Mouse (Mus musculus) frontal cortex, postnatal 36 days (tissue): Measurements from ENCODE around the gene Nrxn2.

Experiments
- DNase-seq, 2 experiments: peaks; one replicate each; pipeline ENCODE4 v3.0.0; 2022; ENCODE audit warnings: low spot score in 2 of 2

The Nrxn2 gene

DNA sequence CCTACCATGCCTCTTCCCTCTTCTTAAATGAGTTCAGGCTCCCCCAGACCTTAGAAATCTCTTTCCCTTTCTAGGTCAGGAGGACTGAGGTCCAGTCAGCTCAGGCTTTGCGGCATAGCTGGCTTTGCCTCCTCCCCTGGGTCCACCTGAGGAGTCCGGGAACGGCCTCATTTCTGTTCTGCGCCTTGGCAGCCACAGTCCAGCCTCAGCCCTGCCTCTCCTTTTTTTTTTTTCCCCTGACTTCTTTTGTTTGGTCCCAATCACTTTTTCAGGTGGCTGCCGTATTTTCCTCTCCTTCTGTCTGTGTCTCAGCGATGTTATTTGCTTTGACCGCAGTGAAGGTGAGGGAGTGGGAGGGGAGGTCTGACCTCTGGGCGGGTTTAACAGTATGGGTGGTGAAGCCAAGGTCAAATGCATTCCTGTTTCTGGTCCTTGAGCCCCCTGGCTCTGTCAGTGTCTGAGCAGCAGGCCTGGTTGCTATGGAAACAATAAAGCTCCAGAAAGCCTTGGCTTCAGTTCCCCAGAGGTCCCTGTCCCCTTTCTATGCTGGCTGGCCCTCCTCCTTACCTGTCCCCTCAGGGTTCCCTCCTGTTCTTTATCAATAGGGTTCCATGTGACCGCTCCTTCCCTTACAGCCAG lies 34.3 kb downstream of the Nrxn2 start:
- no peak for DNase-seq

DNA sequence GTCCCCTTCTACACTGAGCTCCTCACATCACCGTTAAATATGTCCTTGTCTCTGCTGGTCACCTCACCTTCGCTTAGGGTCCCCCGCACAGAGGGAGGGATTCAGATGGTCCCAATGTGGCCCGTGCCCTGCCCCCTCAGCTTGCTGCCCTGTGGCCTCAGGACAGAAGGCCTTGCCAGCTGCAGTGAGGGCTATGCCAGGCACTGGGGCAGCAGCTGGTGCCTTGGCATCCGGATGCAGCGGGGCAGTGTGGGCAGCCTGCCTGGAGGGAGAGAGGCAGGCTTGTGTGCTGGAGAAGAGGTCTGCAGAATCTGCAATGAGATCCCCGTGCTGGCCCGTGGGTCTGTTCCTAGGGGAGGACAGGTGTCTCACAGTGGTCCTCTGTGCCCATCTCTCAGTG lies 34.8 kb downstream of the Nrxn2 start:
- DNase-seq: peak; percentile 57 to 76

DNA sequence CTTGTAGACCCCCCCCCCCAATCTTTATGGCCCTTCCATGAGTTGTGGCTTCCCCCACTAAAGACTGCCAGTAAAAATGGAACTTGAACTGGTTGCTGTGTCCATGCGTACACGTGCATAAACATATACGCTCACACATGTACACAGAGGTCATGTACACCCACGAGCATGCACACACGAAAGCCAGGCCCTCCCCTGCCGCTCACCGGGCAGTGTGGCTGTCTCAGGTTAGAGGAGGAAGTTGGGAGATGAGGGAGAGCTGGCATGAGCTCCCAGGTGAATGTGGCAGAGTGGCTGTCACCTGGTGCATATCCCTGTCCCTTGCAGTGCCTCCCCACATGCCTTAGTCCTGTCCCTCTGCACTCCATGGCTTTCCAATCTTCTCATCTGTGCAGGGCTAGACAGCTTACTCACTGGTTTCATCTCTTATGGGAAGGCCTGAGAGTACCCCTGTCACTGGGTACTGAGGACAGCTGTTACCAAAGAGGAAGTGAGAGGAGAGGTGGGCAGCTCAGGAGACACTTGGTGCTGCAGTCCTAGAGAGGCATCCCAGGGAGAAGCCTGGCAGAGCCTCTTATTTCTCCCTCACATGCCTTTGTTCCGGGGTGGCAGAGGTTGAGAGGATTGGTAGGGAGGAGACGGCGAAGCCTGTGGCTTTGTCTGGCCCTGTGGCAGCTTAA lies 35.6 kb downstream of the Nrxn2 start:
- DNase-seq: no peak

DNA sequence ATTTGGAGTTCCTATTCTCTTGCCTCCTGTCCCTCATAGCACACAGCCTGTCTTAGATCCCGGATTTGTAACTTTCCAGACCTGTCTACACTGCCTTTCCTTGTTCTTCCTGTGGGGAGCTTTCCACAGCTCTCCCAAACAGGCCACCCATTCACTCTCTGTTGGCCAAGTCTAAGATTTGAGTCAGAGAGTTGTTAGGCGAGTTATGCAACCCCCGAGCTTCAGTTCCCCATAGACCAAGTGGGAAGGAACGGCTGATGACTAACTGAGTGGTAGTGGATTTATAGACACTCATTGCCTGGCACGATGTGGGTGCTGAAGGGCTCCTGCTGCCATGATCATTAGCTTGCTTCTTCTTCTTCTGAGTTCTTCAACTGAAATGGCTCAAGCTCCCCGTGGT lies 41.0 kb downstream of the Nrxn2 start:
- DNase-seq: peak in 1 of 2 experiments; percentile 55

DNA sequence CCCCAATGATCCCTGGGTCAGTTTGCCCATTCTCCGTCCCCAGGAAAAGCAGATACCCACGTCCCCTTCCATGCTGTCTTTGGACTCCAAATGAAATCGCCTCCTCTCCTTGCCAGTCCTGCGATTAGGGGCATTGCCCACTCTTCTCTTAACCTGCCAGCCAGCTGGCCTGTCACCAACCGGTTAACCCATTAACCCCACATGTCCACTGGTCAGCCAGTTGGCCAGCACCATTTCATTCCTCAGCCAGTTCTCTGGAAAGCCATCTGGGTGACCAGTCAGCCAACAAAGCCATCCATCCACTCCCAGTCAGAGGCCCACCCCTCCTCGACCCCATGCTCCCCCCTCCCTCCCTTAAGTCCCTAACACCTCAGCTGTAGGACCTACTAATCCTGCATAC lies 44.3 kb downstream of the Nrxn2 start:
- no peak for DNase-seq

DNA sequence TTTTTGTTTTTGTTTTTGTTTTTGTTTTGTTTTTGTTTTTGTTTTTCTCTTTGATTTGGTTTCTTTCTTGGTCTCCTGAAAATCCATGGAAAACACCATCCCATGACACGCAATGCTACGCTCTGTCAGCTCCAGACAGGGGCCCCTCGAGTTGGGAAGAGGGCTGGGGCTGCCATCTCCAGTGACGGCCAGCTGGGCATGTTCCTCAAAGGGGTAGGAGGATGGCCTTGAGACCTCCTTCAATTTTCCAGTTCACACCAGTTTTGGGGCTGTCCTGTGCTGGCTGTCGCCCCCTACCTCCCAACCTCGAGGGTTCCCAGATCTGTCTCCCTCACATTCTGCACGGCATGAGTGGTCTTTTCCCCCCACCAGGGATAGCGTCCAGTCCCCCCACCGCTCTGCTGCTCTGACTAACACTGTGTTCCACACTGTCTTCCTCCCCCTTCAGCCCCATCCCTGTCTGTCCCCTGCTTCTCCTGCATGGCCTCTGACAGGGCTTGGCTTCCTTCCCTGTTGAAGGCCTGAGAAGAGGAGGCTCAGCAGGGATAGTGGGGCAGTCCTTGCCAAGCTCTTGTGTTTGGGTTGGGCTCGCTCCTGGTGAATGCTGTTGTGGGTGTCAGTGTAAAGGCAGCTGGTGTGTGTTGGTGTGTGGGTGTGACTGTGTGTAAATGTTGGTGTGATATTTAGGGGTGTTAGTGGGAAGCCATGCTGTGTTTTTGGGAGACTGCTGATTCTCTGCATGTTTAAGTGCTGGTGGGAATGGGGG lies 46.0 kb downstream of the Nrxn2 start:
- DNase-seq: peak; percentile 76 to 86

DNA sequence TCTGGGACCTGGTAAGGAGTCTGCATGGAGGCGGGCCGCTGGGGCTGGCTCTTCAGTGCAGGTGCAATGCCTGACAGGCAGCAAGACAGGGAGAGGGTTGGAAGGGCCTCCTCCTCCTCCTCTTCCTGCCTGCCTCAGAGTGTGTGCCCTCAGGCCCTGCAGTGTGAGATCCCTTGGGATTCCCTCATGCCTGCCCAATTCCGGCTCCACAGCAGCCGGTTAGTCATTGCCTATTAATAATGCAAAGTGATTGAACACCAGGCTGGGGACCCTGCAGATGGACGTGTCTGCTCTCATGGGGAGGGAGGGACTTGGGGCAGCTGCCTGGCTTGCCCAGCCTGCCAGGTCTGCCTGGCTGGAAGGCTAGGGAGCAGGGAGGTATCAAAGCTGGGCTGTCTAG lies 46.6 kb downstream of the Nrxn2 start:
- DNase-seq: no peak

DNA sequence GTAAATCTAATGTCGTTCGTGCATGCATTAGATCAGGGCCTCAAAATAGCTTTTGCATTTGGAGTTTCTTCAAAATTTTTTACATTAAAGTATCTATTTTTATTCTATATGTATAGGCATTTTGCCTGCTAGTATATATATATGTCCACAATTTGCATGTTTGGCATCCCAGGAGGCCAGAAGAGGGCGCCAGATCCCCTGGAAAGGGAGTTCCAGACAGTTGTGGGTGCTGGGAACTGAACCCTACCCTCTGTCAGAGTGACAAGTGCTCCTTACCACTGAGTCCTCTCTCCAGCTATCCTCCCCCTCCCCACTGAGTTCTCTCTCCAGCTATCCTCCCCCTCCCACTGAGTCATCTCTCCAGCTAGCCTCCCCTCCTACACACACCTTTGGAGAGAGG lies 48.4 kb downstream of the Nrxn2 start:
- DNase-seq: no peak

DNA sequence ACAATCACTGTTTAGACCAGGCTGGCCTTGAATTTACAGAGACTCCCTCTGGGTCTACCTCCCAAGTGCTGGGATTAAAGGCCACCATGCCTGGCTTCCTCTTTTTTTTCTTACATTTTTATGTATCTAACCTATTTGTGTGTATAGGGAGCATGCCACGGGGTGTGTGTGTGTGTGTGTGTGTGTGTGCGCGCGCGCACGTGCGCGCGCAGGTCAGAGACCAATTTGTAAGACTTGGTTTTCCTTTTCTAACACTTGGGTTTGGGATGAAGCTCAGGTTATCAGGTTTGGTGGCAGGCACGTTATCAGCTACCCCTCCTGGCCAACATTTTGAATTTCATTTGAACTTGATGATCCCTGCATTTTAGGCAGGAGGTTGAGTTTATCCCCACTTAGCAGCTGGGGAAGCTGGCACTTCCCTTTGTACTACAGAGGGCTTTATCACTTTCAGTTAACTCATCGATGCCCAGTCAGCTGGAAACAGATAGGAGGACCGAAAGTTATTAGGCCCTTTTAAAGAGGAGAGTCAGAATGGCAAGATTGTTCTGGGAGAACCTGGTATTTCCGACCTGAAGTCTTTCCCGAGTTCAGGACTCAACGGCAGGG lies 48.9 kb downstream of the Nrxn2 start:
- no peak for DNase-seq

DNA sequence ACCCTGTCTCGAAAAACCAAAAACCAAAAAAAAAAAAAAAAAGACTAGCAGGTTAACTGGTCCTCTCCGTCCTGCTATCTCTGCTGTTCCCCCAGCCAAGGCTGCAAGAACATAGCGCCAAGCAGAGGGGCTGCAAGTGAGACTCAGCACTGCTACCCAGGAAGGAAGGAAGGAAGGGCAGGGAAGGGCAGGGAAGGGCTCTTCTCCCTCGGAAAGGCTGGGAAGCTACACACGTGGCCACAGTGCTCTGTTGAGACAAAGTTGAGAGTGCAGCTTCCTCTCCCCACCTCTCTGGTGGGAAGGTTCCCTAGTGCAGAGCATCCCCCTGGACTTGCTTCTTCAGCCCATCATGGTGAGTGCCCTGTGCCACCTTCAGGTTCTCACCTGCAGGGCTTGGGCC lies 53.1 kb downstream of the Nrxn2 start:
- no peak for DNase-seq

DNA sequence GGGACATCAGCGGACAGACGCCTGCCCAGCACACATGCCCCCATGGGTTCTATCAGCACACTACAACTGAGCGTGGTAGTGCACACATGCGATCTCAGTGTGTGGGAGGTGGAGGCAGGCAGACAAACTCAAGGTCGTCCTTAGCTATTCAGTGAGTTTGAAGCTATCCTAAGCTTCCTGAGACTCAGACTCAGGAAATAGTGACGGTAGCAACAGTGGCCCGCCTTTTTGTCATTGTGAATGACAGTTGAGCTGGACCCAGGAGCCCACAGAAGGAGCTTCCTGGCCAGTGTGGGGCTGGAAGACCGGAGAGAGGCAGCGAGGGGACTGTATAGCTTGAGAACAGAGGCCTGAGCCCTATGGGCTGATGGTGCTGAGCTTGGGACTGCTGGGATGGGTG lies 54.3 kb downstream of the Nrxn2 start:
- no peak for DNase-seq

DNA sequence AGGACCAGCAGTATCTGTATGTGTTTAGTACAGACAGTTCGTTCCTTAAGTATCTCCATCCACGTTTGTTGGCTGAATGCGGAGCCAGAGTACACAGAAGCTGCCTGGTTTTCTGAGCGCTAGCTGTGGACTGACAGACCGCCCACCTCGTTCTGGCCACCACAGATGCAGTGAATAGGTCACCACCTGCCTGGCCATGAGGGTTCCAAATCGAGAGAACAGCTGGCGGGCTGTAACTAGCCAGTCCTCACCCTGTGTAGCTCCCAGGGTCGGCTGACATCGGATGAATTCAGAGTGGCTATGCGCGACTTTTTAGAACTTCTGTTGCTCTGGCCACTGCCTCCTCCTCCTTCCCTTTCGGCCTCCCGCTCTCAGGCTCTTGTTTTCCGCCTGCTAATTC lies 56.2 kb downstream of the Nrxn2 start:
- no peak for DNase-seq

DNA sequence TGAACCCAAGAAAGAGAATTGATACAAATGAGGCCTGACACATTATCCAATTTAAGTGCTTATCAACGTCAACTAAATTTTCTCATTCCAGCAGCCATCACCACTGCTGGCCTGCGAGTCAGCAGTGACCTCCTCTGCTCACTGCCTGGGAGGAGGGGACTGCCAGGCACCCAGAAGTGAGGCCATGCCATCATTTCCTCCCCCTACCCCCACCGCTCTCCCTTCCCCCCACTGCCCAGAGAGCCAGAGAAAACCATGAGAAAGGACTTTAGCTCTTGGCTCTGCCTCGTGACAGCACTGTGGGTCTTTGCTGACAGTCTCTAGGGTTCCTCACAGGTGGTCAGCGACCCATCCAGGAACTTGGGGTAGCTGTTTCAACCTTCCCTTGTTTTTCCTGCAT lies 56.6 kb downstream of the Nrxn2 start:
- DNase-seq: no peak

DNA sequence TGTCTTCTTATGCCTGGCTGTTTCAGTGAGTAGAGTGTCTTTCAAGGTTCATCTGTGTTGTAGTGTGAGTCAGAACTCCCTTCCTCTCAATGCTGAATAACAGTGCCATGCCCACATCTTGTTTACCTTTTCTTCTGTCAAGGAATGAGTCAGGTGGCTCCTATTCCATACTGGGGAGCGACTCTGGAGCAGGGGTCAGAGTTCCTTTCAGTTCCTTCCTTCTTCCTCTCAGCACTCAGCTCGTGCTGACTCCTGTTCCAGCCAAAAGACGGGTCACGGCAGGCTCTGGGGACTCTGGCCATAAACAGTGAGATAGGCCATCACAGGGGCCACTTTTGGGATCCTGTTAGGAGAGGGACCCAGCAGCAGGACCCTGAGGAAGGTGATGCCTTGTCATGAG lies 58.5 kb downstream of the Nrxn2 start:
- no peak for DNase-seq

DNA sequence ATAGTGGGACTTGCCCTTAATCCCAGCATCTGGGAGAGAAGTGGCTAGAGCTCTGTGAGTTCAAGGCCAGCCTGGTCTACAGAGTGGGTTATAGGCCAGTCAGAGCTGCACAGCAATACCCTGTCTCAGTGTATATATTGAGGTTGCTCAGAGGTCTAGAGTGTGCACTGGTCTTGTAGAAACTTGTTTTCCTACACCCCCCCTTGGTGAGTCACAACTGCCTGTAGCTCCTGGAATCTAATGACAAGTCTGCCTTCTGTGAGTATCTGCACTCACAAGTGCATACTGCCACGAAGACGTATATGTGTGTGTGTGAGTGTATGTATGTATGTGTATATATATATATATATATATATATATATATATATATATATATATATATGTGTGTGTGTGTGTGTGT lies 60.0 kb downstream of the Nrxn2 start:
- no peak for DNase-seq

DNA sequence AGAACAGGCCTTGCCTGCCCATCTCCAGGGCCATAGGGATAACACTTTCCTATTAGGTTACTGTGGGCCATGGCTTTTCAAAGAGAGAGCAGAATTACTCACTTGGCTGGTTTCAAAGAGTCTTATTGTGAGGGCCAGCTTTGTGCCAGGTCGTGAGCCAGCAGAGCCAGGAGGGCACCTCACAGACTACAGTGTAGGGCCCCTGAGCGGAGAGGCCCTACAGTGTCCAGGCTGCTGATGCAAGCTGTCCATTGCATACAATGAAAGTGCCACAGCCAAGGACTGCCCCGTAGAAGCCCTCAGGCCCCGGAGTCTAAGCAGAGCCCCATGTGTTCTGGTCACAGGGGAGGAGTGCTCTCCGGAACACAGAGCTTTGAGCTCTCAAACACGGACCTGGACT lies 64.4 kb downstream of the Nrxn2 start:
- DNase-seq: no peak

DNA sequence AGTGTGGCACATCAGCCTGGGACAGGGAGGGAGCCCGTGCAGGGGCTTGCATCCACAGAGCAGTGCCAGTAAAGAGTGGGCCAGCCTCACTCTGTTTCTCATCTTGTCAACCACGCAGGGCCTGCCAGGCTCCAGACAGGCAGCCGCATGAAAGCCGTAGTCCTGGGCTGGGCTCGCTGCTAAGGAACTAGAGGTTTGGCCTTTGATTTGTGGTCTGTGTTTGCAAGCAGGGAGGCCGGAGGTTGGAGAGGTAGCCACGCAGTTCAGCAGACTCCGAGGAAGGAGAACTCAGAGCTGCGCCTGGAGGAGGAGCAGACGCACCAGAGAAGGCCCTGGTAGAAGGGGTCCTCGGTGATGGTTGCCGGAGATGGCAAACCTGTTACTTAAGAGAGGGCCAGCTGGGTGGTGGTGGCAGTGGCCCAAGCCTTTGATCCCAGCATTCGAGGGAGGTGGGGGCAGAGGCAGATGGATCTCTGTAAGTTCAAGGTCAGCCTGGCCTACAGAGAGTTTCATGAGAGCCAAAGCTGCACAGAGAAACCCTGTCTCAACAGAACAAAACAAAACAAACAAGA lies 66.6 kb downstream of the Nrxn2 start:
- no peak for DNase-seq

DNA sequence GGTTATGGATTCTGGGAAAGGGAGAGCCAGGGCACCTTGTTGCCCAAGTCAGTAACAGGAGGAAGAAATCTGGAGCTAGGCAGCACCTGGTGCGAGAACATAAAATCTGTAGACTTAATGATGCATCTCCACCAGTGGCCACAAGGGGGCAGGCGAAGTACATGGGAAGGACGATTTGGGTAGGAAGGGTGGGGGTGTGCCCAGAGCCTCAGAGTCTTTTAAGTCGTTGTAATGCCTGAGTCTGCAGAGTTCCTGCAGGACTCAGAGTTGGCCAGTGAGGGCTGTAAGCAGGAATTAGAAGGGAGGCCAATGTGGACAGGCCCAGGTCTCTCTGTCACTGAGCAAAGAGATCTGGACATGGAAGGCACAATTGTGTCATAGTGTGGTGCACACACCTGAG lies 70.5 kb downstream of the Nrxn2 start:
- DNase-seq: peak; percentile 88 to 91

DNA sequence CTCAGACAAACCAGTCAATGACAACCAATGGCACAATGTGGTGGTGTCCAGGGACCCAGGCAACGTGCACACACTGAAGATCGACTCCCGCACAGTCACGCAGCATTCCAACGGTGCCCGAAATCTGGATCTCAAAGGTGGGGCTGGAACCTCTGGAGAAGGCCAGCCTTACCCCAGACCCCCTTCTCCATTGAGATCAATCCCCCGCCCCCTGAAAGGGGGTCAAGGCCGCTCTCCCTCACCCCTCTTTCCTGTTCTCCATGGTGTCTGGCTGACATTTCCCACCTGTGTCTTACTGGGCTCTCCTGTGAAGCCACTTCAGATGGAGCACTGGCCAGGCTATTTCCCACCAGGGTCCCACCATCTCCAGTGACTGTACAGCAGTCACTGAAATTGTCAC lies 73.0 kb downstream of the Nrxn2 start:
- no peak for DNase-seq

DNA sequence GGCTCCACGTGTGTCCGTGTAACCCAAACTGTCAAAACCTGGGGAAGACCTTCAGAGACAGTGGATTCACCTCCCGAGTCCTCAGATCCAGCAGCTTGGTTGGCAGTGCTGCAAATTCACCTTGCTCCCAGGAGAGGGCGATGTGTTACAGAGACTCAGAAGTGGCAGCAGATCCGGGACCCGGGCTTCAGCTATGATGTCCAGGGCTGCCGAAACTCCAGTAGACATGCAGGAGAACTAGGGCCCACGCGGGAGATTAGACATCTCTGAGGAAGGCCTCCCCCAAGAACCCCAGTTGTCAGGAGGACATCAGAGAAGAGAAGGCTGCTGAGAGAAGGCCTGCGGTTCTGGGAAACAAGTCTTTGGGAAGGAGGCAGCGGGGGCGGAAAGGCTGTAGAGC lies 73.6 kb downstream of the Nrxn2 start:
- DNase-seq: peak; percentile 76 to 85

DNA sequence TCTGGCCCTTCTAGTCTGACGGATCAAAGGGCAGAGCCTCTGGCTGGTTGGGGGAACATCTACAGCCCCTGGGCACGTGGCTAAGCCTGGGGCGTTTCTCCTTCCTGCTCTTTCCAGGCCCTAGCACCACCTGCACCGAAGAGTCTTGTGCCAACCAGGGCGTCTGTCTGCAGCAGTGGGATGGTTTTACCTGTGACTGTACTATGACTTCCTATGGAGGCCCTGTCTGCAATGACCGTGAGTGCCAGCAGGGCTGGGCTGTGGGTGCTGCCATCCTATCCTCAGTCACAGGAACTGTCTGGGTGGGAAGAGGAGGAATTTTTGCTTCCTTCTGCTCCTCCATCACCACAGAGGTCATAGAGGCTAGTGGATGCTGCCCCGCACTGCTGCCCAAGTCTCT lies 74.7 kb downstream of the Nrxn2 start:
- DNase-seq: no peak

DNA sequence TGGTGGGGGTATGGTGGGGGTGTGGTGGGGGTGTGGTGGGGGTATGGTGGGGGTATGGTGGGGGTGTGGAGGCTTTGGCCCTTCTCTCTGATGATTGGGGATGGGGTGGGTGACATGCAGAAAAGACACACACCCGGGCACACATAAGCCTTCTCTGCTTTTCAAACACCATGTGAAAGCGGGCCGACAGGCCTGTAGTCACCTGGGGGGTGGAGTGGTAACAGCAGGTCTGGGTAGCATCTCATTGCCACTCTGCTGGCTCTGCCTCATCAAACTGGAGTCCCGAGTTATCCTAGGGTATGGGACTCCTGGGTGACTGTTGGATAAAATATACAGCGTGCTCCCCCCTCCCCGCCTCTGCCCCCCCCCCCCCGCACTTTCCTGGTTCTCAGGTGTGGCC lies 75.5 kb downstream of the Nrxn2 start:
- DNase-seq: no peak
